16 mouse cellular contexts compared by ENCODE assay signal in the genomic region with DNA sequence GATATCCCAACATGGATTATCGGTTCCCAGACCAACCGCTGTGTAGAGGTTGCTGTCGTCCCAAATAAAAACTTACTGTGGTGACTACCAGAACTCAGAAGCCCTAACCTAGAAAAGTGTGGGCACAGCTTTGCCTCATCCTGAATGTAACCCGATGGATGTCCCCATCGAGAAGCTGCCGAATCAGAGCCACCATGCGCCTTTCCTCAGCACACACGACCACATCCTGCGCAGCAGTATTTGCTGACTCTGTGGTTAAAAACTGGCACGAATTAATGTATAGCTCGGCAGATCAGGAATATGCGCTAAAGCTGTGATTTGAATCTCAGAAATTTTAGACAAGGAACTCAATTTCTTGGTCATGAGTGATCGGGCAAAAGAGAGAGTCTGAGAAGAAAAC.
DNase-seq lines count a peak whose midpoint lies in the region.
"Had no signal": no experiment of that assay in that cellular context is flagged by ENCODE, and none has a peak within 500 bp of the region (broad histone marks: within the 10 kb centered on the region; RNA-seq: fewer than 3 reads in every experiment).

No protein-coding gene starts in this region.

- peak; percentile 74 for DNase-seq in CD4-positive helper T cell, adult 2 months (ENCODE audit: low read depth, low spot score)
- DNase-seq in T-cell, adult 2 months (ENCODE audit: low spot score): peak; percentile 72
- DNase-seq in naive thymus-derived CD4-positive, alpha-beta T cell, adult 2 months (ENCODE audit: low read depth): peak; percentile 73
- peak; percentile 48 for DNase-seq in thymus, postnatal 25 days
- no peak for DNase-seq in frontal cortex, postnatal 36 days (ENCODE audit: low spot score in 2 of 2)
- no peak for DNase-seq in lung, postnatal 10 days
- DNase-seq in kidney, postnatal 4 days: no peak
- no peak for DNase-seq in kidney, postnatal 10 days
- DNase-seq: adrenal gland, adult 2 months; adrenal gland, postnatal 36 days; cerebellum, adult 2 months; cerebellum, postnatal 10 days; gastrocnemius, postnatal 10 days; heart, adult 18-20 months; heart, postnatal 10 days; heart, postnatal 4 days had no signal

Comparison
In these comparisons a context has a peak if more than half of its experiments do, and no peak if none do; other contexts are left out.
1. DNase-seq: peak in CD4-positive helper T cell, adult 2 months (single experiment), T-cell, adult 2 months (single experiment), naive thymus-derived CD4-positive, alpha-beta T cell, adult 2 months (single experiment) and thymus, postnatal 25 days (single experiment); none in frontal cortex, postnatal 36 days (0 of 2), lung, postnatal 10 days (single experiment), kidney, postnatal 4 days (0 of 2) and kidney, postnatal 10 days (single experiment).